Mouse (Mus musculus): Measurements from ENCODE around the gene Brpf1.
"Not testable (repeated sequence)": the region's sequence is repeated elsewhere in the genome, so short reads cannot be mapped to it uniquely, and the experiment has no call there.

Brpf1 gene

DNA sequence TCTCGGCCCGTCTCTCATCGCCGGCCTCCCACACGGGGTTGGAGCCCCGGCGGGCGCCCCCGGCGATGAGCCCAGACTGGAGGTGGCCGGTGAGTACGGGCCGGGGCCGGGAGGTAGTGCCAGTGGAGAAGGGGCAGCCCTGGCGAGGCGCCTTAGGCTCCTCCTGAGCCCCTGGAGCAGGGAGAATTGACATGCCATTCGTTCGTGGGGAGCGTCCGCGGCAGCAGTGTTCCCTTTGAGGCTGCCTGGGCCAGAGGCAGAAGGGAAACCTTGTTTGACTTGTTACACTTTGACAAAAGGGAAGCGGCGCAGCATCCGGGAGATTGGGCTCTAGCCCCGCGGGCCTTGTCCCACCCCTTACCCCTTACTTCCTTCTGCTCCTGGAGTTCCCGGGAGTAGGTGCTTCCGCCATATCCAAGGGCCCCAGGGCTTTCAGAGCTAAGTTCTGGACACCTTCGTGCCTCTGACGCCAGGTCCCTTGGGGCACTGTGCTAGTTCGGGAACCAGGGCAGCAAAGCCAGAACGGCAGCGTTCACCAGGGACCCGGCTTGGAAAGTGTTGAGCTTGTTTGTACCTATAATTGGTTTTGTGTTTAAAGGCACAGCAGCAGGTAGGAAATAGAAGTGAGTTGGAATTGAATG lies 664 bp downstream of the Brpf1 start:
- in situ Hi-C loops (cut with MboI): no loop called here

DNA sequence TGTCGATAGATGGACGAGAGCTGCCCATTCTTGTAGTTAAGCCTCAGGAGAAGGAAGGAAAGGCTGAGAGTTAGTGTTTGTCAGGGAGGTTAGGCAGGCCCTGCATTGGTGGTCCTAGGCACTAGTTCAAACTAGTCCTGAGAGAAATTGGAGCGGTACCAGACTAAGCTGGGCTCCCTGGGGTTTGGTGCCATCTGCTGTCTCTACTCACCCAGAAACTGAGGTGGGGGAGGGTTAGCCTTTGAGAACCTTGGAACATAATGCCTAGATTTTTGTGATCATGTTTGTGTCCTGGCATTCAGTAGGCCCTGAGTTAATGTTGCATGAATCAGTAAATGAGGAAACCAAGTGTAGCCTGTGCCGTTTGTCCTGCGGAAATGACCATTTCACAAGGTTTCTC lies 1.2 kb downstream of the Brpf1 start:
- in situ Hi-C loops (cut with MboI): no loop called here

DNA sequence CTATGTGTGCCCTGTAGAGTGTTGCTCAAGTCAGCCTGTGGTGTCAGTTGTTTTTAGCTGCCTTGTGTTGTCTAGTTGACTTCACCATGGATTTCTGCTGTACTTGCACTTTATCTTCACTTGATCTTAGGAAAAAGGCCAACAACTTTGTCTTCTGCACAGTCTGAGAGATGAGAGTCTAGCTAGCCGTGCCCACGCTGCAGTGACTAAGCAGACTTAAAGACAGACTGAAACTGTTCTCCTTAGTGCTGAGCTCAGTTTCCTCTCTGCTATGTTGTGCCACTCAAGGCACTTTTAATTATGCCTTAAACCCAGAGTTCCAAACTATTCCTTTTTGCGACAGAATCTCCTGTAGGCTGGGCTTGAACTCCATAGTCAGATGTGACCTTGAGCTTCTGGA lies 9.0 kb downstream of the Brpf1 start:
- in situ Hi-C loops (cut with MboI): no loop called here

DNA sequence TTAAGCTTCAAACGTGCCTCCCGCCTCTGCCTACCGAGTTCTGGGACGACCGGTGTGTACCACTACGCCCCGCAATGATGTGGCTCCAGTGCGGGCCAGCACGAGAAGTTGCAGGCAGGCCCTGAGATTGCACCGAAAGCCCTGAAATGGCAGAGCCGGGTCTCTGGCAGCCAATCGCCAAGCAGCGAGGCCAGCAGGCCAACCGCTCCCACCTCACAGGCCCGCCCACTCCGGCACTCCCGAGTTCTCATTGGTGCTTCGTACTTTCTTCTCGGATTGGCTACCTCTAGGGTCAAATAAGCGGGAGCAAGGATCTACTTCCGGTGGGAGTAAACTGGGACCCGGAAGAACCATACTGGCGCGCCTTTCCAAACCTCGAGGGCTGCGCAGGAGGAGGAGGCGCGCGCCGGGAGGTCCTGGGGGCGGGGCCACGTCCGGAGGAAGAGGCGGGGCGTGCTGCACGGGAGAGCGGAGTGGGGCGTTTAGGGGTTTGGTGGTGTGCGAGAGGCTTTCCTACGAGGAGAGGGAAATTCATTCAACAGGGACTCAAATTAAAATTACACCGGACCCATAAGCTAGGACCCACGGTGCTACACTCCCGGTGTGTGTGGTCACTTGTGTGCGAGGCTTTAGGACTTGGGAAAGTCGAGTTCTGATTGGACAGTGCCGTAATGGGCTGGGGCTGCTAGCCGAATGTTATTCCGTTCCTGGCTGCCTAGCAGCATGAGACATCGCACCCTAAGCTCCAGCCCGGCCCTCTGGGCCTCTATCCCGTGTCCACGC lies 19.8 kb downstream of the Brpf1 start, which contains the start of gene Ogg1:
Gene Ogg1, plus strand, starts transcription at position 440 of the 783 bp plus-strand sequence.
- in situ Hi-C loops (cut with MboI): loop anchor here (5.0 kb wide), 1 partner anchor 51 kb away; the partner anchor contains the start of genes Arpc4 and Tada3

DNA sequence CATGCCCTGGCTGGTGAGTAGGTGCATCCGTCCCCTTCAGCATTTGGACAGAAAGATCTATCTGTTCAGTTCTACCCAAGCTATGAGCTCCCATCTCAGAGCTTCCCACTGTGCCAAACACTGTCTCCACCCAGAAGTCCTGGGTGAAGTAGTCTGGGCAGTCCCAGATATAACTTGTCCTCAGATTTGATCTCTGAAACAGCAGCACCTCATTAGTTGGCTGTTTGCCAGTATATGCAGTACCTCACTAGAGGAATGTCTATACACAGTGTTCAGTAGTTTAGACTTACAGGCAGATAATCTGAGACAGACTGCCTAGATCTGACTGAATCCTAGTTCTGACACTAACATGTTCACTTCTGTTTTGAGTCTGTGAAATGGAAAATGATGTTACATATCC lies 22.5 kb downstream of the Brpf1 start:
- in situ Hi-C loops (cut with MboI): loop anchor here (5.0 kb wide), 1 partner anchor 48 kb away; the partner anchor contains the start of genes Arpc4 and Tada3

DNA sequence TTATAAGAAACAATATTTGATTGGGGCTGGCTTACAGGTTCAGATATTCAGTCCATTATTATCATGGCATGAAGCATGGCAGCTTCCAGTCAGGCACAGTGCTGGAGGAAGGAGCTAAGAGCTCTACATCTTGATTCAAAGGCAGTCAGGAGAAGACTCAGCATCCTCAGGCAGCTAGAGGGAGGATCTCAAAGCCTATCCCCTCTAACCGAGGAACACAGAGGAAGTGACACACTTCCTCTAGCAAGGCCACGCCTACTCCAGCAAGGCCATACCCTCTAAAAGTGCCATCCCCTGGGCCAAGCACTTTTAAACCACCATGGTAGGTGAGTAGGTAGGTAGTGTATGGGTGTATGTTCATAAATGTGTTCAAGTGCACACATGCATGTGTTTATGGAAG lies 23.6 kb downstream of the Brpf1 start:
- in situ Hi-C loops (cut with MboI): no loop called here

DNA sequence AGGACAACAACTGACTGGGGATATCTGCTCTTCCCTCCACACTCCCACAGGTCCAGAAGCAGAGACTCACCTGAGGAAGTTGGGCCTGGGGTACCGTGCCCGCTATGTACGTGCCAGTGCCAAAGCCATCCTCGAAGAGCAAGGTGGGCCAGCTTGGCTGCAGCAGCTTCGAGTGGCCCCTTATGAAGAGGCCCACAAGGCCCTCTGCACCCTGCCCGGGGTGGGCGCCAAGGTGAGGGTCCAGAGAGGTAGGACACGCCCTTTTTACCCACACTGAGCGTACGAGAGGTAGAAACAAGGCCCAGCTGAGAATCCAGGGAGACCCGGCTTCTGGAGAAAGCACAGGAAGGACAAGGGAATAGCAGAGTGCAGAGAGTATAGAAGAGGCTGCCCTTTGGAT lies 24.8 kb downstream of the Brpf1 start:
- in situ Hi-C loops (cut with MboI): no loop called here

DNA sequence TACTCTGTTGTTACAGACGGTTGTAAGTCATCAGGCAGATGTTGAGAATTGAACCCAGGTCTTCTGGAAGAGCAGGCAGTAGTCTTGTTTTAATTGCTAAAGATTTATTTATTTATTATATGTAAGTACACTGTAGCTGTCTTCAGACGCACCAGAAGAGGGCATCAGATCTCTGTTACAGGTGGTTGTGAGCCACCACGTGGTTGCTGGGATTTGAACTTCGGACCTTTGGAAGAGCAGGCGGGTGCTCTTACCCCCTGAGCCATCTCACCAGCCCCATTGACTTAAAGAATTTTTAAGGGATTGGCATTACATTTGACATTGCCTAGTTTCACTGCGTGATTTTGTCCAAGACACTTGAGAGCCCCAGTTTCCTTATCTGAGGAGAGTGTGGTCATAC lies 25.8 kb downstream of the Brpf1 start:
- in situ Hi-C loops (cut with MboI): not testable (repeated sequence)

DNA sequence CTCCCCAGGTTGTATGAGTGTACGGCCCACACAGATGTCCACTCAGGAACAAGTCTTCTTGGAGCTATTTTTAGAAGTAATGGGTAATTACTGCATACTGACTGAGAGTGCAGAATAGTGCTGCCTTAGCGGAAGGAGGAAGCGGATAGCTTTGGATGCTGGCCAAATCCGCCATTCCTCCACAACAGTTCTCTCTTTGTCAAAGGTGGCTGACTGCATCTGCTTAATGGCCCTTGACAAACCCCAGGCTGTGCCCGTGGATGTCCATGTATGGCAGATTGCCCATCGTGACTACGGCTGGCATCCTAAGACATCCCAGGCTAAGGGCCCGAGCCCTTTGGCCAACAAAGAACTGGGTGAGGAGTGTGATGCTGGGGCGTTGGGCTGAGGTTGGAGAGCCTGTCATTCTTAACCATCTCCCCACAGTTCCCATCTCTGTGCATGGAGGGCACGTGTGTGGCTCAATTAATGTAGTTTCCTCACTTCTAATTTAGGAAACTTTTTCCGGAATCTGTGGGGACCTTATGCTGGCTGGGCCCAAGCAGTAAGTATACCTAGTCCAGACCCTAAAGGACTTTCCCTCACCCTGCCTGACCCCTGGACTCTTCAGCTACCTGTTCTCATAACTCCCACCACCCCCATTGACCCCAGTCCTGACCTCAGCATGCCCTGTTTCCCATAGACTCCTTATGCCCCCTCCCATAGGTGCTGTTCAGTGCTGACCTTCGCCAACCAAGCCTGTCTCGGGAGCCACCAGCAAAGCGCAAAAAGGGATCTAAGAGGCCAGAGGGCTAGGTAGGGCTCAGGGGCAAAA lies 26.4 kb downstream of the Brpf1 start:
- in situ Hi-C loops (cut with MboI): no loop called here

DNA sequence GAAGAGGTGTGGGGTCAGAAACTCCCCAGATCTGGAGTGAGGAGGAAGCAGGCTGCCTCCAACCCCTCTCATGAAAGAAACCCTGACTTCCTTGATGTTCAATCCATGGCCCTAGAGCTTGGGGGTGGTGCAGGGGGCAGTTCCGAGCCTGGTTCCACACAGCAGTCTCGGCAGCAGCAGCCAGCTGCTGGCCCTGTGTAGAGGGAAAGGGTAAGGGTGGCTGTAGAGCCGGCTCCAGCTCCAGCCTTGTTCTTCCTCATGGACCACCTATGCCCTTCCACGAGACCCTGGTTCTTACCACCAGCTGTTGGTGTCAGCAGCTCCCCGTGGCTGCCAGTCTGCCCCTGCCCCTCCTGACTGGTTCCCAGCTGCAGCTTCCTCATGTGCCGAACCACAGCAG lies 27.3 kb downstream of the Brpf1 start:
- in situ Hi-C loops (cut with MboI): no loop called here

DNA sequence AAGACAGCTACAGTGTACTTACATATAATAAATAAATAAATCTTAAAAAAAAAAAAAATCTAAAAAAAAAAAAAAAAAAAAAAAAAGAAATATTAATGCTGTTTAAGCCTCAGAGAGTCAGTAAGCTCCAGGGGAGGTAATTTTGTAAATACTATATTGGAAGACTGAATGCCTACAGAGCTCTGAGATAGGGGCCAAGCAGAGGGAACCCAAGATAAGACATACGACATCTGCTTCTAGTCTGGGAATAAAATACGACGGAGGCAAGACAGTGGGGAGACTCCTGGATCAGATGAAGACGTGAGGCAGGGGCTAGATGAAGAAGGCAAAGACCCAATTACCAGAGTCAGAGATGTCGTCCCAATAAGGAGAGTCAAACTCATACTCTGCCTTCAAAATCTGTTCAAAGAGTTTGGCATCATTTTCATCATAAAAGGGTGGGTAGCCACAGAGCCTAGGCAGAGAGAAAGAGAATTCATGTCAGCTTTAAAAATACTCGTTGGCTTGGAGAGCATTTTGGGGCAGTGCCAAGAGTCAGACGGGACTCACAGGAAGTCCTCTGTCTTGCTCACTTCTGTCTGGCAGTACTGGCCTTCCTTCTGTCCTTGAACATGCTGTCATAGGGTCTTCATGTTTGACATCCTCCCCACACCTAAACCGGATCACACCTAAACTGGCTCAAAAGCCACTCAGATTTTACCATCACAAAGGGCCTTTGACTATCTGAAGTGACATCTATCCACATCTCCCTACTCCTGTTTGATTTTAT lies 30.1 kb downstream of the Brpf1 start:
- in situ Hi-C loops (cut with MboI): no loop called here

DNA sequence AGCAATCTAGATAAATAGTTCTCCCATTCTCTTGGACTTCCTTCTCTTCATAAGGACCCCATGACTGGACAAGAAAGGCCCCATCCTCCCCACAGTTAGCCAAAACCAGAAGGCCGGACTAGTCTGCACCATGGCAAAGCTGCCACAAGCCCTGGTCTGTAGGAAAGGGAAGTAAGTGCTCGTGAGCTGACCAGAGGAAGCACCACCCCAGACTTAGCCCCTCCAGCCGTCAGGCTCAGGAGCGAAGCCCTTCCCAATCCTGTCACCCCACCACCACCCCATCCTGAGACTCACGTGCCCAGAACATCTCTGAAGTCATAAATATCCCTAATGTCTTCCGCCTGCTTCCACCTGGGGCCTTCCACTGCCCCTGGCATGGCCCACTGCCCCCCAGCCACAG lies 34.6 kb downstream of the Brpf1 start:
- in situ Hi-C loops (cut with MboI): no loop called here

DNA sequence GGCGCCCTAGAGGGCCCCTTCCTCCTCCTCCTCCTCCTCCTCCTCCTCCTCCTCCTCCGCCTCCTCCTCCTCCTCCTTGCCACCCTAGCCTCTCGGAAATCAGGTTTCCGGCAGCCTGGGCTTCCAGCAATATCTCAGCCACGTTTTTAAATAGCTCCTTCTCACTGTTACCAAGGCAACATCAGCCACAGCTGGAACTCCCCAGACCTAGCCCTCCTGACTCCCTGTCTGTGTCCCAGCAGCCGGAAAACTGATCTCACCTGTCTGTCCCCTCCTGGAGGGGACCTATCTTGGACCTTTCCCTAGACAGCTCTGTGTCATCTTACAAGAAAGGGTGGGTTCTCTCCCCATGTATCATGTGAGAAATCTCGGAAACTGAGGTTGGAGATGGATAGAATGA lies 35.4 kb downstream of the Brpf1 start:
- in situ Hi-C loops (cut with MboI): no loop called here

DNA sequence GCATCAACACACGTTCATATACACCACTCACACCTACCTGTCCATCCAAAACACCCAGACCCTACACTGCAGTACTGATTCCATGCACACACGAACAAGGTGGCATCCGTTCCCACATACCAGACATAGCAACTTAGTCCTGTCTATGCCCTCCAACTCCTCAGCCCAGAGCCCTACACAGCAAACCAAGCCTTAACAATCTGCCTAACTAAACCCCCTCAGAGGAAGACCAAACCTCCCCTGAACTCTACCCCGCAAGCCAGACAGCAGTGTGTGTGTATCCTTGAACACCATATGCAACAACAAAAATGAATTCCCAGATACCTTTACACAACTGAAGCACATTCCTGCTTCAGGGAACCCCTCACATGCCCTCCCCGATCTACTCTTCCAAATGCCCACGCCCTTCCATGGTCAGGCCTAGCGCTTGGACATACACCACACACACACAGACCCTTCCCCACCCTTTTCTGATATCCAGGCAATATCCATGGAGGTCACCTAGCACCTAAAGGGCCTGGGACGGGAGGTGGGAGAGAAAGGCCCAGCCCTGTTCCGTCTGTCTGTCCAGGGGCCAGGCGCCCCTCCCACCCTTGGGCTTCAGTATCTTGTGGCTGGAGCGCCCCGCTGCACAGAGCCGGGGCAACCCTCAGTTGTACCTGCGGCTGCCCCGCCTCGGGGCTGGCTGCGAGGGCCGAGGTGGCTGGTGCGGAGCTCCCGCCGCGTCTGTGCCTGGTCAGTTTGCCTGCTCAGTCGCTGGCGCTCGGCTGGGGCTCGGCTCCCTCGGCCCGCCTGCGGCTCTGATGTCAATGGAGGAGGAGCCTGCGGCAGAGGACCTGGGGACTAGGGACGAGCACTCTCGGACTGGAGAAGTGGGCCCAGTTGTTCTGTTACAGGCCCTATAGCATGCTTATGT lies 36.5 kb downstream of the Brpf1 start, which contains the start of gene Camk1:
Gene Camk1, minus strand, starts transcription at position 808 of the 916 bp plus-strand sequence.
- in situ Hi-C loops (cut with MboI): no loop called here

DNA sequence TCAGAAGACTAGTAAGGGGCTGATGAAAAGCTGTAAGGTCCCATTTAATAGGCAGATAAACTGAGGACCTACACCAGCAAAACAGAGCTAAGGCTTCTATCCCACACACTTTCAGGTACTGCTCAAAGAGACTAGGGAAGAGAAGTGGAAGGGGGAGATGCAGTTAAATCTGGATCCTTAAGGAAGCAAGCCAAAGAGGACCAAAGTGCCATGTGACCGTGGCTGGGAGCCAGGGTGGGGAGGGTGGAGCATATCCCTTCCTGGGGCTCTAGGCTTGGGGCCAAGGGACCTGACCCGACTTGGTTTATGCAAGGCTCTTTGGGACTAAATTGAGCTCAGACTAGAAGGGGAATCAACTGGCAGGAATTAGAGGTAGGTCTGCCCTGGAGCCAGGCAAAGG lies 37.4 kb downstream of the Brpf1 start:
- in situ Hi-C loops (cut with MboI): no loop called here

DNA sequence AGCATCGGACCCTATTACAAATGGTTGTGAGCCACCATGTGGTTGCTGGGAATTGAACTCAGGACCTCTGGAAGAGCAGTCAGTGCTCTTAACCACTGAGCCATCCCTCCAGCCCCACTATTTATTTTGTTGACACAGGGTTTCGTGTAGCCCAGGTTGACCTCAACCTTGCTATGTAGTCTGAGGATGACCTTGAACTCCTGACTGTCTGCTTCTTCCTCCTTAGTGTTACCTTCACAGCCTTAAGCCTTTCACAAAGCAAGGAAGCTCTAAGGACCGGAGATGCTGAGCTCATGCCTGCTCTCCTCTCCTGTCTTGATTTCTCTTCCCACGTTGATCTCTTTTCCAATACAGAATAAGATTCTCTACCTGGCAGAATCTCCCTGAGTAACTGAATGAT lies 40.0 kb downstream of the Brpf1 start:
- in situ Hi-C loops (cut with MboI): no loop called here

DNA sequence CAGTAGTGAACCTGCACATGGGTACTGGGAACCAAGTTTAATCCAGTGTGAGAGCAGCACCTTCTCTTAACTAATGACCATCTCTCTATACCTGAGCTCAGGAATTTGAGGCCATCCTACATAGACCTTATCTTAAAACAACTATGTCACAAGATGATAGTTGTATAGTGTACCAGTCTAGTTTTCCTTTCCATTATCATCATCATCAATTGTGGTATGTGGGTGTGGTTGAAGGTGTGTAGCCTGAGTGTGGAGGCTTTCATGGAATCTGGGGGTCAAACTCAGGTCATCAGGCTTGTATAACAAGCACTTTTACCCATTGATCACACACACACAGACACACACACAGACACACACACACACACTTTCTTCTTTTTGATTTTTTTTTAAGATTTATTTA lies 43.6 kb downstream of the Brpf1 start:
- in situ Hi-C loops (cut with MboI): no loop called here

DNA sequence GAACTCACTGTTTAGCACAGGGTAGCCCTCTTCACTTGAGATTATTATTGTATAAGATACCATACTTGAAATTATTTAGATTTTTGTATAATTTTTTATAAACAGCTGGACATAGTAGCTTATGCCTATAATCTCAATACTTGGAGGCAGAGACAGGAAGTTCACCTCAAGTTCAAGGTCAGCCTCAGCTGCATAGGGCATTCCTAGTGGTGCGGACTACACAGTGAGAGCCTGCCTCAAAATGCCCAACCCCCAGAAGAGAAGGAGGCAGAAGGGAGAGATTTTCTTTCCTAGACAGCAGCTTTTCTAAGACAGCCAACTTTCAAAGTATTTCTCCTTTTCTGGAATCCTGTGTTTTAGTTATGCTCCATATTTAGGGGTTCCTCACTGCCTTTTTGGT lies 44.2 kb downstream of the Brpf1 start:
- in situ Hi-C loops (cut with MboI): no loop called here

DNA sequence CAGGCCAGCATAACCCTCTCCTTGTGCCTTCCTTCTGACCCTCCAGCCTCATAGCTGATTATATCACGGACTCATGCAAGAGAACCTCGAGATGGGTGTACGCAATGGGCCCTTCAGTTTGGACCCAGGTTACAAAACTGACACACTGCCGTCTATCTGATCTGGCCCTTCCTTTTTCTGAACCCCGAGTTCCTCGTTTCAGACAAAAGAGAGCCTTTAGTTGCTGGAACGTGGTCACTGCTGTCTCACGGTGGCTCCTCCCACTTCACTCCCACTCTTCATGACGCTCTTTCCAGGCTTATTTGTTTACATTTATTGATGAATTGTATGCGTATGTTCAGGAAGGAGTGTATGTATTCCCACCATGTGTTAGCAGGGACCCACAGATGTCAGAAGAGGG lies 44.7 kb downstream of the Brpf1 start:
- in situ Hi-C loops (cut with MboI): no loop called here

DNA sequence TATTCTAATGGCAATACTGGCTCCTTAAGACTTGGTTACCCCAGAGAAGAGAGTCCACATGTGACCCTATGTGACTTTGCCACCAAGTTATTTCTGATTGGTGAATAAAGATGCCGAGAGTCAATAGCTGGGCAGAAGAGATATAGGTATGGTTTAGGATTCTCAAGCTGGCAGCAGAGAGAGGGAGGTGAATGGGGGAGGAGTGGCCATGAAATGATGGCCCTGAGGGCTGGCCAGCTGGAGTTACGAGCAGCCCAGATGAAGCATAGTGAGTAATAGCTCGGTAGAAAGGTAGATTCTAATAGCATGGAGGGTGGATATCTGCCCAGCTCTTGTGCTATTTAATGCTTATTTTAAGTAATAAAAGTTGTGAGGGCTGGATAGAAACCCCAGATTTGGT lies 45.9 kb downstream of the Brpf1 start:
- in situ Hi-C loops (cut with MboI): no loop called here

DNA sequence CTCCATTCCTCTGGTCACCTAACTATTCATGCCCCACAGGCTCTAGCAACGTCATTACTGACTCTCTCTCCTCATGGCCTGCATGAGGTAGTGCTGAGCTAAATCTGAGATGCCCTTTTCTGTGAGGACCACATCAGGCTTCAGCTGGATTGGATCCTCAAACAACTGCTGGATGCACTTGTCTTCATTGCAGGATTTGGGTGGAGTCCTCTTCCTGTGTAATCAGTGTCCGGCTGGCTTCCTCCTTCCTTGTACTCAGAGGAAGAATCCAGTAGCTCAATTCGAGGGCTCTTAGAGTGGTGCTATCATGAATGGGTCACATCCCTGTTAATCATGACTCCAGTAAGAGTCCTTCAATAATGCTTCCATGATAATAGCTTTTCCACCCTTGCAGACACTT lies 46.8 kb downstream of the Brpf1 start:
- in situ Hi-C loops (cut with MboI): no loop called here
